Mouse (Mus musculus): Measurements from ENCODE around the gene Ints11. TPM values are rescaled to one million over a fixed set of nuclear protein-coding genes. Genes with fewer than 3 reads are reported as not detected.

The Ints11 gene
- polyA plus RNA-seq, 1 experiment from 2014 or later: 19.9 TPM

DNA sequence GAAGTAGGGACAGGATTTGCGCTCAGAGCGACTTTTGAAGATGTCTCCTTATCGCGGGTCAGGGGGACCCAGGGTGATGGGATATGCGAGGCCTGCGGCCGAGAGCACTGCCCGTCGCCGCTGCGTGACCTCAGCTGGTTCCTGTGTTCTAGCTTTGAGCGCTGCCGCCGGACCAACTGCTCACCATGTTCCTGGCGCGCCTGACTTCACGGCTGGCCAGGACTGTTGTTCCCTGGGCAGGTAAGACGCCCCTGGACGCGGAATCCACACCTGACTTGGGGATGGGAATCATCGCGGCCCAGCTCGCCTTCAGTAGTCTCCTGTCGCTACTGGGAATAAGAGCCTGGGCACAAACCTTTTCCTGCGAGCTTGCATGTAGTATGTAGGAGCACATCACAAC, 37.5 kb upstream of the Ints11 start:
- H3K27me3 ChIP-seq (replicated peaks; ENCODE audit: control insufficient read depth, insufficient read depth, low read length): no peaks in the 10 kb centered on the region
- no peak for TF ChIP-seq CTCF (IDR thresholded peaks at IDR 0.05; ENCODE audit: low read depth)
- H3K9ac ChIP-seq (ENCODE audit: low read depth, low read length): peak overlapping the region; percentile 81
- 1% methylated on average over 25 of the region's 25 CpGs for WGBS
- peak overlapping the region; percentile 87 for H3K4me2 ChIP-seq (replicated peaks; ENCODE audit: low read depth)
- H3K36me3 ChIP-seq (ENCODE audit: control insufficient read depth, insufficient read depth): 0 out of 2 replicates have a peak, but pooled peaks cover 13% of the 10 kb centered on the region
- no peaks in the 10 kb centered on the region for H3K9me3 ChIP-seq (ENCODE audit: control insufficient read depth)
- H3K4me1 ChIP-seq (replicated peaks; ENCODE audit: control insufficient read depth, insufficient read depth, low read length): 0 out of 2 replicates have a peak, but pooled peaks cover 3% of the 10 kb centered on the region
- peak overlapping the region; percentile 88 for H3K4me3 ChIP-seq (ENCODE audit: low read depth, low read length)
- peak overlapping the region; percentile 84 for H3K27ac ChIP-seq (ENCODE audit: low read depth, low read length)
- peak; percentile 12 for ATAC-seq

DNA sequence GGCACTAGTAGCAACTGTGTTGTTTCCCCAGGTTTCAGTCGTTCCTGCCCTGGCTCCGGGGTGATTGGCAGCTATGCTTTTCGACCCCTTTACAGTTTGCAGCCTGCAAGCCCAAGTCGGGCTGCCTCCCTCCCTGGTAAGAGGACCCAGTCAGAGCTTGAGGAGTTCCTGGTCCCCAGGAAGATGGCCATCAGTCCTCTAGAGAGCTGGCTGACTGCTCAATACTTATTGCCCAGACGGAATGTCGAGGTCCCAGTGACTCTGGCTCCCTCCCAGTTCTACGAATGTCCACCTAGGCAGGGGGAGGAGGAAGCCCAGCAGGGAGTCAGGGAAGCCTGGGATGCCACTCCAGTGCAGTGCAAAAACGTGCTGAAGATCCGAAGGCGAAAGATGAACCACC, 37.0 kb upstream of the Ints11 start:
- H3K9ac ChIP-seq (ENCODE audit: low read depth, low read length): peak overlapping the region; percentile 81
- H3K4me2 ChIP-seq (replicated peaks; ENCODE audit: low read depth): peak overlapping the region; percentile 87
- H3K27ac ChIP-seq (ENCODE audit: low read depth, low read length): peak overlapping the region; percentile 84; the same call in 1 of the 2 replicates
- ATAC-seq: no peak
- H3K4me3 ChIP-seq (ENCODE audit: low read depth, low read length): peak overlapping the region; percentile 88
- TF ChIP-seq CTCF (IDR thresholded peaks at IDR 0.05; ENCODE audit: low read depth): no peak
- H3K4me1 ChIP-seq (replicated peaks; ENCODE audit: control insufficient read depth, insufficient read depth, low read length): 0 out of 2 replicates have a peak, but pooled peaks cover 3% of the 10 kb centered on the region
- no peaks in the 10 kb centered on the region for H3K27me3 ChIP-seq (replicated peaks; ENCODE audit: control insufficient read depth, insufficient read depth, low read length)
- H3K9me3 ChIP-seq (ENCODE audit: control insufficient read depth): no peaks in the 10 kb centered on the region
- WGBS: 42% methylated on average over 10 of the region's 10 CpGs
- H3K36me3 ChIP-seq (ENCODE audit: control insufficient read depth, insufficient read depth): 0 out of 2 replicates have a peak, but pooled peaks cover 13% of the 10 kb centered on the region

GRCm38 (mm10) chr4:155833234-155833633, 36.1 kb upstream of the Ints11 start:
- Histone ChIP-seq H3K9me3 (ENCODE audit: control insufficient read depth) (no peaks in the 10 kb centered on the region), H3K27ac (ENCODE audit: low read depth, low read length) (no peak overlapping the region), H3K27me3 (replicated peaks; ENCODE audit: control insufficient read depth, insufficient read depth, low read length) (no peaks in the 10 kb centered on the region), H3K4me3 (ENCODE audit: low read depth, low read length) (no peak overlapping the region), H3K4me1 (replicated peaks; ENCODE audit: control insufficient read depth, insufficient read depth, low read length) (0 out of 2 replicates have a peak, but pooled peaks cover 3% of the 10 kb centered on the region), H3K9ac (ENCODE audit: low read depth, low read length) (no peak overlapping the region), H3K36me3 (ENCODE audit: control insufficient read depth, insufficient read depth) (0 out of 2 replicates have a peak, but pooled peaks cover 5% of the 10 kb centered on the region), H3K4me2 (replicated peaks; ENCODE audit: low read depth) (0 out of 2 replicates have a peak overlapping the region, but pooled peaks have one; percentile 87)
- no peak for ATAC-seq
- no peak for TF ChIP-seq CTCF (IDR thresholded peaks at IDR 0.05; ENCODE audit: low read depth)
- 88% methylated on average over 4 of the region's 4 CpGs for WGBS

DNA sequence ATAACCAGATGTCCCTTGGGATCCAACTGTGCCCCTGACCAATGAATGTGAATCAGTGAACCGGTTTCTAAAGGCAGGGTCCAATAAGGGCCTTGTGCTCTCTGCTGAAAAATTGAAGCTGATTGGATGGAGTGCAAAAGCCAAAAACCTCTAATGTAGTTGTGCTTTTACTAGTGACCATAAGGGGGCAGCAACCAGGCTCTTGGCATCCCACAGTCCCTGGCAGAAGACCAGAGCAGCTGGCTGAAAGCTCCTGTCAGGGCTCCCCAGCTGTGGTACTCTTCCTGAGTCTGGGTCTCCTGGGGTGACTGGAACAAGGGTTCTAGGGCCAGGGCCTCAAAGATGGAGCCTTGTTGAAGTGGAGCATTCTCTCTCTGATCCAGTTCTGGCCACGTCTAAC, 35.5 kb upstream of the Ints11 start:
- 32% methylated on average over 2 of the region's 2 CpGs for WGBS
- Histone ChIP-seq H3K9me3 (ENCODE audit: control insufficient read depth) (no peaks in the 10 kb centered on the region), H3K4me2 (replicated peaks; ENCODE audit: low read depth) (no peak overlapping the region), H3K36me3 (ENCODE audit: control insufficient read depth, insufficient read depth) (no peaks in the 10 kb centered on the region), H3K27me3 (replicated peaks; ENCODE audit: control insufficient read depth, insufficient read depth, low read length) (no peaks in the 10 kb centered on the region), H3K4me3 (ENCODE audit: low read depth, low read length) (no peak overlapping the region), H3K4me1 (replicated peaks; ENCODE audit: control insufficient read depth, insufficient read depth, low read length) (0 out of 2 replicates have a peak, but pooled peaks cover 3% of the 10 kb centered on the region), H3K9ac (ENCODE audit: low read depth, low read length) (no peak overlapping the region), H3K27ac (ENCODE audit: low read depth, low read length) (no peak overlapping the region)
- peak; percentile 89 for TF ChIP-seq CTCF (IDR thresholded peaks at IDR 0.05; ENCODE audit: low read depth)
- ATAC-seq: no peak; the same call in 1 of the 2 replicates

- no peak for ATAC-seq
- Histone ChIP-seq H3K9me3 (ENCODE audit: control insufficient read depth) (no peaks in the 10 kb centered on the region), H3K4me3 (ENCODE audit: low read depth, low read length) (no peak overlapping the region), H3K27ac (ENCODE audit: low read depth, low read length) (peak overlapping the region; percentile 74), H3K4me1 (replicated peaks; ENCODE audit: control insufficient read depth, insufficient read depth, low read length) (no peaks in the 10 kb centered on the region), H3K4me2 (replicated peaks; ENCODE audit: low read depth) (no peak overlapping the region), H3K36me3 (ENCODE audit: control insufficient read depth, insufficient read depth) (peaks cover 5% of the 10 kb centered on the region; the same call in 1 of the 2 replicates), H3K27me3 (replicated peaks; ENCODE audit: control insufficient read depth, insufficient read depth, low read length) (no peaks in the 10 kb centered on the region), H3K9ac (ENCODE audit: low read depth, low read length) (no peak overlapping the region)
- no peak for TF ChIP-seq CTCF (IDR thresholded peaks at IDR 0.05; ENCODE audit: low read depth)
- WGBS: 57% methylated on average over 11 of the region's 11 CpGs
Measured at GRCm38 (mm10) chr4:155837404-155838010, 31.8 kb upstream of the Ints11 start.

- Histone ChIP-seq H3K9ac (ENCODE audit: low read depth, low read length) (no peak overlapping the region), H3K4me2 (replicated peaks; ENCODE audit: low read depth) (no peak overlapping the region; the same call in 1 of the 2 replicates)
Measured at GRCm38 (mm10) chr4:155838187-155839153, 30.9 kb upstream of the Ints11 start.

More at GRCm38 (mm10) chr4:155838187-155839153, 30.9 kb upstream of the Ints11 start:
- WGBS: 52% methylated on average over 8 of the region's 8 CpGs
- TF ChIP-seq CTCF (IDR thresholded peaks at IDR 0.05; ENCODE audit: low read depth): no peak
- no peaks in the 10 kb centered on the region for H3K4me1 ChIP-seq (replicated peaks; ENCODE audit: control insufficient read depth, insufficient read depth, low read length)
- no peak overlapping the region for H3K4me3 ChIP-seq (ENCODE audit: low read depth, low read length)
- no peaks in the 10 kb centered on the region for H3K9me3 ChIP-seq (ENCODE audit: control insufficient read depth)
- ATAC-seq: no peak
- peaks cover 9% of the 10 kb centered on the region; the same call in 1 of the 2 replicates for H3K36me3 ChIP-seq (ENCODE audit: control insufficient read depth, insufficient read depth)
- H3K27me3 ChIP-seq (replicated peaks; ENCODE audit: control insufficient read depth, insufficient read depth, low read length): no peaks in the 10 kb centered on the region
- peak overlapping the region; percentile 74 for H3K27ac ChIP-seq (ENCODE audit: low read depth, low read length)

Data from intestine, postnatal 0 days (tissue).